Mouse (Mus musculus) right cerebral cortex, postnatal 25 days (tissue): Measurements from ENCODE around the gene Qpctl.

Source experiments
- DNase-seq: peaks from one replicate; pipeline ENCODE4 v3.0.0; 2022

Gene Qpctl

DNA sequence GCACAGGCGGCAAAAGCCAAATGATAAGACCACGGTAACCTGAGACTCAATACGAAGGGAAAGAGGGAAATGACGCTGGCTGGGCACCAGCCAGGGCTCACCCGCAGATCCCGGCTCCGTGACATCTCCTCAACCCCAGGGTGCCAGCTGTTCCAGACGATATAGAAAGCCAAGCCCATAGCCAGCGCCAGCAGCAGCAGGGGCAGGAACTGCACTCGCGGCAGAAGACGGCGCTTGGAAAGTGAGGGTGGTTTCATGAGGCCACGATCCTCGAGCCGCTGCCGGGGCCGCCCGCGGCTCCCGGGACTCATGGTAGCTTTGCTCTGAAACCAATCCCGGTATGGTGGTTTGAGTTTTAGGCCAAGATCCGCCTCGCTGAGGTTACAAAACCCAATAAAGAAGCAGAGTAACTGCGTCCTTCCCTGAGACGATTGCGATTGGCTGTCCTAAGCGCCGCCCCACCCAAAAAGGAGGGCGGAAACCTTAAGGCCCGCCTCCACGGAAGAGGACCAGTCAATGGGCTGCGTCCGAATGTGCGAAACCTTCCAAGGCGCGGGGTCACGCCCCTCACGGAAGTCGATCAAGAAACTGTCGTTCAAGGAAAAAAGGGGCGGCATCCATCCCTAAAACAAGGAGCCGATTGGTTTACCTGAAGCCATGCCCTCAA lies at the start of gene Qpctl:
Qpctl (minus strand) TSS at position 417 of the 667 bp plus-strand sequence.
- DNase-seq = peak; percentile 98

DNA sequence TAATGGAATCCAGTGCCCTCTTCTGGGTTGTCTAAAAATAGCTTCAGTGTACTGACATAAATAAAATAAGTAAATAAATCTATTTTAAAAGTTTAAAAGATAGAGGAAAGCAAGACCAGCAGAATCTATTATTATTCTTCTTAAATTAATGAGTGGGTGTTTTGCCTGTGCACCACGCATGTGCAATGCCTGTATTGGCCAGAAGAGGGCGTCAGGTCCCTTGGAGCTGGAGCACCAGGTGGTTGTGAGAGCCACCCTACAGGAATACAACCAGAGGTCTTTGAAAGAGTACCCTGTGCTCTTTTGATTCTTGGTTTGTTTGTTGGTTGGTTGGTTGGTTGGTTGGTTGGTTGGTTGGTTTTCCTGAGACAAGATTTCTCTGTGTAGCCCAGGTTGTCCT lies 48.9 kb upstream of the Qpctl start:
- DNase-seq = no peak

DNA sequence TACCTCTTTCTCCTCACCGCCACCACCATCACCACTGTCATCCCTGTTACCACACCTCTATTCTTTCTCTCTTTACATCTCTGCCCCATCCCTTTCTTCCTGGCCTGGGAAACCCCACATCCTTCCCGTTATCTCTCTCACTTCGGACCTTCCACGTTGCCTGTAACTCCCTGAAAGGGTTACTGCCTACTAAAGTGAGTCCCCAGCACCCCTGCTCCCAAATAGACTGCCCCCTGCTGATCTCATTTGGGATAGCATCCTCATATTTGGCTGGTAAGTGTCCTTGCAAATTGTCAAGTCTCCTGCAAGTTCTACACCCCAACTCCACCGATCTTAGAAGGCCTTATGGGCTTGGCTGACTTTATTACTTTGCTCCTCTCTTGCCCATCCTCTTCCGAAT lies 47.6 kb upstream of the Qpctl start:
- DNase-seq = no peak

DNA sequence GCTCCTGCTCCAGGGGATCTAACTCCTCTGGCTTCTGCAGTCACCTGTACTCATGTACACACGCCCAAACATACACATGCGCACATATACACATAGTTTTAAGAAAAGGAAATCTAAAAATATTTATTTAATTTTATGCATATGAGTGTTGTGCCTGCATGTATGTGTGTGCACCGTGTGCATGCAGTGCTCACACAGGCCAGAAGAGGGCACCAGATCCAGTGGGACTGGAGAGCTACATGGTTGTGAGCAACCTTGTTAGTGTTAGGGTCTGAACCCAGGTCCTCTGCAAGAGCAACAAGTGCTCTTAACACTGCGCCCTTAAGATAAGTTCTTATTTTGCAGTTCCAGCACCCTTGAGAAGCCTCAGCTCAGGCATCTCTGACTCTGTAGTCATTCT lies 45.6 kb upstream of the Qpctl start:
- DNase-seq = no peak

DNA sequence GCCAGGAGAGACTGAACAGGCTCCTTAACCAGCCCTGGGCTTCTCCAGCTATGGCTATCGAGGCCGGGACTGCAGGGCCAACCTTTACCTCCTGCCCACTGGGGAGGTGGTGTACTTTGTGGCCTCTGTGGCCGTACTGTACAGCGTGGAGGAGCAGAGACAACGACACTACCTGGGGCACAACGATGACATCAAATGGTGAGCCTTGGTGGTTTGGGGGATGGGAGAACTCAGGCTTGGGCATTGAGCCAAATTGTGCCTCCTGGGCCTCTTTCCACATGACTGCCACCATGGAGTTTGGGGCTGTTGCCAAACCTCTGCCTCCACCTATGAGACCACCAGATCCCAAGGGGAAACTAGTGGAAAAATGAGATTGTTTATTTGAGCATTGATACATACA lies 35.7 kb upstream of the Qpctl start:
- no peak for DNase-seq

DNA sequence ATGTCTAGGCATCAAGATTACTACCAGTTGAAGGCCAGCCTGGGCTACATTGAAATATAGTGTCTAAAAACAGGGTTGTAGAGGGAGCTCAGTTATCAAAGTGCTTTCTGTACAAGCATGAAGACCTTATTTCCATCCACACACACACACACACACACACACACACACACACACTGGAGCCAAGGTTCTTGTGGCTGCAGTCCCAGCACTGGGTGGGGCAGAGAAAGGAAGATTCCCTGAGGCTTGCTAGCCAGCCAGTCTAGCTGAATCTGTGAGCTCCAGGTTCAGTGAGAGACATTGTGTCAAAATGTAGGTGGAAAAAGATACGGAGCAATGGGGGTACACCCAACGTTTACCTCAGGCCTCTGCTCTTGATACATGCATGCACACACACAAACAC lies 35.2 kb upstream of the Qpctl start:
- no peak for DNase-seq

DNA sequence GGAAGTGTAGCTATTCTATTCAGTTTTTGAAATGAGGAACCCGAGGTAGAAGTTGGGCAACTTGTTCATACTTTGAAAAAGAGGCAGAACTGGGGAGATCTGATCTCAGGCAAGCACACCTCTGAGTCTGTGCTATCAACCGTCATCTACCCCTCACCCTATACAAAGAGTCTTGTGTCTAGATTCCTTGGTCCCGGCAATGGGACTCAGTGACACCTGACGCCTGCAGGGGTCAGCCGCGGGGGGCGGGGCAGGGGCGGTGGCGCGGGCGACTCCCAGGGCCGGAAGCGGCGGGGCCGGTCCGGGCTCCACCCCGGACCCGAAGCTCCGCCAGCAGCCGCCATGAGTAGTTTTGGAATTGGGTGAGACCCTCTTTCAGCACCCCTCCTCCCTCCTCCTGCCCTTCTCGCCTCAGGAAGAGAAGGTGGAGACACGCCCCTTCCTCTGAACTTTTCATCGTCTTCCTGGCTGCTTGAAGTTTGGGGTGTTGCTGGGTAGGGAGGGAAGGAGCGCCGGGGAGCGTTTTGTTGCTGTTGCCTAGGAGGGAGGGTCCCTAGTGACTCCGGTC lies 31.9 kb upstream of the Qpctl start:
- no peak for DNase-seq

DNA sequence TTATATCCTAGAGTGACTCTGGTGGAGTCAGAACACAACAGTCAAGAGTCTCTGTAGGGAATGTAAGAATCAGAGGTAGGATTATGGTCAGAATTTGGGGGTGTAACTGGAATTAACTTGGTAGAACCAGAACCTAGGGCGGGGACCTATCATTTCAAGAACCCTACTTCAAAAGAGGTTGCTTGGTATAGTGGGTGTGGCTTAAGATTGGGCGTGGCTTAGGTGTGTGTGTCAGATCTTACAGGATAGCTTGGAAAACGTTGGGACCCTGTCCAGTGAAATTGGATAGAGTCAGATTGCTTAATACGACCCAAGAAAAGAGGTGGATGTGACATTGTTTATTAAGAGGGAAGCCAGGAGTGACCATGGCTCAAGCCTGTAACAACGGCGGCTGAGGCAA lies 30.8 kb upstream of the Qpctl start:
- DNase-seq = no peak

DNA sequence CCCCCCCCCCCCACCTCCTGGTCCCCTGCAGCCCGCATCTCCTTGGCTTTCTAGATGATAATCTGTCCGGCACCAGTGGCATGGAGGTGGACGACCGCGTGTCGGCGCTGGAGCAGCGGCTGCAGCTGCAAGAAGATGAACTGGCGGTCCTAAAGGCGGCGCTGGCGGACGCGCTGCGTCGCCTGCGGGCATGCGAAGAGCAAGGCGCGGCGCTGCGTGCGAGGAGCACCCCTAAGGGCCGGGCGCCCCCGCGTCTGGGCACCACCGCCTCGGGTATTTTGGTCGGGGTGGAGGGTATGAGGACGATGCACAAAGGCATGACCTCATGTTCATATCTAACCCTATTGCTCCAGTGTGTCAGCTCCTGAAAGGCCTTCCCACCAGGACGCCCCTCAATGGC lies 30.1 kb upstream of the Qpctl start:
- peak; percentile 66 for DNase-seq

DNA sequence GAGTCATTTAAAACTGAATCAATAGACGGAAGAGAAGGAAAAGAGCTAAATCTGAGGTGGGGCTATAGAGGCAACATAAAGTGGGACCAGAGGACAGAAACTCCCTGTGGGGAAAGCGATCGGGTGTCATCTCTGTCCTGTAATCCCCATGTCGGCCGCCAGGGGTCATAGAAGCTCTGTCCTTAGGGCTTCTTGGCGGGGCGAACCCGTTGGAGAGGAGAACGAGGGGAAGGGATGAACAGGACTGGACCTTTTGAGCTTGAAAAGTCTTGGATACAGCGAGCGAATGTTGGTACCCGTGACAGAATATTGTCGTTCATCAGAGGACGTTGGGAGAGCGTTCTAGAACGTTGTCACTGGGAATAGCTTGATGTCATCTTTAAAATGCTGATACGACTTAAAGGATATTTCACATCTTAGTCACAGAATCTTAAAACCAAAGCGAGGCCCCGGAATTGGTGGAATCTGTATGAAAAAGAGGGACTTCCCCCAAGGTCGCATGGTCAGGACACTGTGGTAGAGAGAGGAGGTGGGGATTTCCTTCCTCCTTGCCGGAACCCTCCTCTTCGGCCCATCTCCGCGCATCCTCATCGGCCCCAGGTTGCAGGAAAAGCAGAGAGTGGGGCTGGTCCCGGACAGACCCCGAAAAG lies 29.5 kb upstream of the Qpctl start:
- DNase-seq = peak; percentile 80

DNA sequence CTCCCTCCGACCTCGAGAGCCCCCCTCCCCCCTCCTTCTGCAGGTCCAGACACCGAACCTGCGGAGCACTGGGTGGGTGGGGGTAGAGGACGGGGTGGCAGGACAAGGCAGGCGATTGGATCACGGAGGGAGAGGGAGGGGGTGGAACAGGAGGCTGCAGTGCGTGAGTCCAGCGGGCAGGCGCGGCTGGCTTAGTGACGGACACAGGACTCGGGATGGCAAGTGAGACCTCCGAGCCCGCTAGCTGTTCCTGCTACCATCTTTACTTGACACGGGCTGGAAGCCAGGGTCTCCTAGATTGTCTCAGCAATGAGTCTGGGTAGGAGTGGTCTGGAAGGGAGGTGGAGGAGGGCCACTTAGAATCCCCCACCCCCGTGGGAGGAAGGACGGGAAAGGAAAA lies 28.9 kb upstream of the Qpctl start:
- peak; percentile 52 for DNase-seq

DNA sequence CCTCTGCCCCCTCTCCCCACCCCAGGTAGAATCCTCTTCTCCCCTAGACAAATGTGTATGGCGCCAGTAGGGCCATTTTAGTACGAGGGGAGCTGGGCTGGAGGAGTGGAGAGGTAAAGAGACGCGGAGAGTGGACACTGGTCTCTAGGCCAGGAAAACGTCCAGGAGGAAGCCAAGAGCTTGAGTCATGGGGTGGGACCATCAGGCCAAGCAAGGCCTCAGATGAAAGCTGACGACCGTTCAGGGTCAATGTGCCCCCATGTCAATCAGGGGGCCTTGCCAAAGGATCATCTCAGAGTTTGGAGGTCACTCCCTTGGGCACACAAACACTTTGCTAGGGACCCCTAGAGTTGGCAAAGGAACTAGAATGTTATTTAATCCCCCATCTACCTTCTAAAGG lies 28.1 kb upstream of the Qpctl start:
- DNase-seq = no peak

DNA sequence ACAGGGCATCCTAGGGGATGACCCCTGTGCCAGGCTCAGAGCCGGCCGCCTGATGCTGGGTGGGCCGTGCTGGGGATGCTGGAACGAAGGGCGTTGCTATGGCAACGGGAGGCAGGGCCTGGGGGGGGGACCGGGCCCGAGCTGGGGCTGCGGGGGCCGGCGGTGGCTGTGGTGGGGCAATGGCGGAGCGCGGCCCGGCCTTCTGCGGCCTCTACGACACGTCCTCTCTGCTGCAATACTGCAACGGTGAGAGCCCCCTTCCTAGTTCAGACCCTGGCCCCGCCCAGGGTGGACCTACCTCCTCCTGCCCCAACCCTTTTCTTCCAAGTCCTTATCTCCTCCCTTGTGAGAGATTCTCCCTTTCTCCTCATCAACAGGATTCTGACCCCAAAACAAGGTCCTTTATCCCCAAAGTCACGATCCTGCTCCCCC lies 27.4 kb upstream of the Qpctl start:
- no peak for DNase-seq

DNA sequence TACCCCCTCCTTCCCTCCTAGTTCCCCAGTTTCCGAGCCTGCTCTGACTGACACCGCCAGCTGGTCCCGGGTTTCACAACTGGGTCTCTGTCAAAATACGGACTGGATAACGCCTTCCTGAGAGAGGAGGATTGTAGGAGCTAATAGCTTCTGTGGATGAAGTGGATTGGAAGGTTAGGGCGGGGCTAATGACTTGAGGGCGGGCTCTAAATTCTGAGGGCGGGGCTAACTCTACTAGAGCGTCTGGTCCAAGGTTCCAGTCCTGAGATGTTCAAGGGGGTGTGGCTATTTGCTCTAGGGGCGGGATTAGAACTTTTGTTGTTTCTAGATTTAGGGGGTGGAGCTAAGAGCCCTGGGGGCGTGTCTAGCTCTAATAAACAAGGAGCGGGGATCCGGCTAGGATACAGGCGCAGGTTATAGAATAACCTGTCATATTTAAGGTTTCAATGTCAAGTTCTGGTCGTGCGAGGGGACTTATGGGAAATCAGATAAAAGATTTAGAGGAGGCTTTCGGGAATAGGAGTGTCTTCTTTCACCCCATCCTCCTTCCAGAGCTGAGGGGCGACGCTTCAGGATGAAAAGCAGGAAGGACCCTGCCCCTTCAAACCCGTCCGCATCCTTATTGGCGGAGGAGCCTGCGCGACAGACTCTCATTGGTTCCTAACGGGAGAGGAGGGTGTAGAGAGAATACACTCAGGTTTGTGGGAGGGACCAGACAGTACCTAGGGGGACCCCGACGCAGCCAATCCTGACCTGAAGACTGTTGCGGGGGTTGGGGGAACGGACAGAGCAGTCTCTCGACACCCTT lies 26.8 kb upstream of the Qpctl start, which contains the start of gene Eml2:
Eml2 (plus strand) TSS at position 714 of the 808 bp plus-strand sequence.
- peak; percentile 87 for DNase-seq

DNA sequence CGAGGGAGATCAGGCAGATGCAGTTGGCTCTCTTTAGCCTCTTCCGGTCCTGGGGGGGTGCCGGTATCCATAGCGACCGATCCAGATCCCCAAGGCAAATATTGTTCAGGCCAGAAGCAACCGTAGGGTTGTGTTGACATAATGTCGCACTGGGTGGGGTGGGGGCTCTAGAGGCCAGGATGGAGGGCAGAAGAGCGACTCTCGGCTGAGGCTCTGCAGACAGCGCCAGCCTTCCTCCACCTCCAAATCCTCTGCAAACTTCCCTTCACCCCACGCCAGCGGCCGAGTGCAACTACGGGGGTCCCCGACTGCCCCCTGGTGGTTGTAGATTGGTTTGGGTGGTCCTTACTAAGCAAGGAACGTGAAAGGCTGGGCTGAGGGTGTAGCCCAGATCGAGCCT lies 23.8 kb upstream of the Qpctl start:
- peak; percentile 83 for DNase-seq

DNA sequence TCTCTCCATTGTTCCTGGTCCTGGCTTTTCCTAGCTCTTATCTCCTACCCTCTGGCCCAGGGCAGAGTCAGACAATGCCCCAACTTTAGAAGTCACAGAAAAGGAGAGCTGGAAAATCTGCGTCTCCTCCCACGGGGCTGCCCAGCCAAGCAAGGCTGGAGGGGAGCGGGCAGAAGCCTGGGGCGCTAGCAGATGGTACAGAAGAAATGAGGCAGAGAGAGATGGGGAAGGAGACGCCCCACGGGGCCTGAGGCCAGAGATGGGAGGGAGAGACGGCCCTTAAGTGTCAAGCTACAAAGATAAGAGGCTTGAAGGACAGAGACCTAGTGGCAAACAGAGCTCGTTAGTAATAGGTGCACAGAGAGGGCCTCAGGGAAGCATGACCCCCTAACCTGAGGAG lies 22.7 kb upstream of the Qpctl start:
- no peak for DNase-seq

DNA sequence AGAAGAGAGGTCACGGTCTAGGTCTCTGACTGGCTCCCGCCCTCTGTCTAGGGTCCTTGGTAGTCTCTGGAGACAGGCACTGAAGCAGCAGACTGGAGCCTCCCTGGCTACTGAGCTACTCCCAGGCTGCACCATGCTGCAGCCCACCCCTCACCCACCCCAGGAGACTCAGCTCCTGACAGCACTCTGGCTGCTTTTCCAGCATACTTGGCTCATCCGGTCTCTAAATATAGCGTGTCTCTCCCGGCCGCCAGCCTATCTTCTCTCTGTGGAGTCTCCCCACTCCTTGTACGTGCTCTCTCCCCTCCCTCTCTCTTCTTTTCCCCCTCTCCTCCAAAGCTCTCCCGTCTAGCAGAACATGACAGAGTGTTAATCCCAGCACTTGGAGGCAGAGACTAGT lies 21.1 kb upstream of the Qpctl start:
- DNase-seq = peak; percentile 63

DNA sequence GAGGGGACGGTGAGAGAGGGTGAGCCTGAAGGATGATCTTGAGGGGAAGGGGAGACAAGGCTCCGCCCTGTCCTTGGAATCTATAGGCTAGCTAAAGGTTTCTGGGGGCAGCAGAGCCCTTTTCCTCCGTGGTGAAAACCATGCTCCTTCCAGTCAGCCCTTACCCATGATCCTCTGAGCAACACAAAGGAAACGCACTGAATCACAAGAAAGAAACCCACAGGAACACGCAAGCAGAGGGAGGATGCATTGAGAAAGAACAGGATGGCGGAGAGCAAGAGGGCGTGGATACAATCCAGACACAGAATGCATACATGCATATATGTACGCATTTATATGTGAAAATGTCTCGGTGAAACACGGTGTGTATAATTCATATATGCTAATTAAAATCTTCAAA lies 20.4 kb upstream of the Qpctl start:
- no peak for DNase-seq

DNA sequence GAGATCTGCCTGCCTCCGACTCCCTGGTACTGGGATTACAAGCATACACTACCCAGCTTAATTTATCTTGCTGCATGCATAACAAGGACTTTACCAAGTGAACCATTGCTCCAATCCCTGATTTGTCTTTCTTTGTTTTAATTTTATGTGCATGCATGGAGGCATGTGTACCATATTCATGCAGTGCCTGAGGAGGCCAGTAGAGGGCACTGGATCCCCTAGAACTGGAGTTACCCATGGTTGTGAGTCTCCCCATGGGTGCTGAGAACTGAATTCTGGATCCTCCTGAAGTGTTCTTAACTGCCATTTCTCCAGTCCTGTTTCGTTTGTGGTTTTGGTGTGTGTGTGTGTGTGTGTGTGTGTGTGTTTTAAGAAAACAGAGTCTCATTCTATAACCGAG lies 17.9 kb upstream of the Qpctl start:
- DNase-seq = no peak

DNA sequence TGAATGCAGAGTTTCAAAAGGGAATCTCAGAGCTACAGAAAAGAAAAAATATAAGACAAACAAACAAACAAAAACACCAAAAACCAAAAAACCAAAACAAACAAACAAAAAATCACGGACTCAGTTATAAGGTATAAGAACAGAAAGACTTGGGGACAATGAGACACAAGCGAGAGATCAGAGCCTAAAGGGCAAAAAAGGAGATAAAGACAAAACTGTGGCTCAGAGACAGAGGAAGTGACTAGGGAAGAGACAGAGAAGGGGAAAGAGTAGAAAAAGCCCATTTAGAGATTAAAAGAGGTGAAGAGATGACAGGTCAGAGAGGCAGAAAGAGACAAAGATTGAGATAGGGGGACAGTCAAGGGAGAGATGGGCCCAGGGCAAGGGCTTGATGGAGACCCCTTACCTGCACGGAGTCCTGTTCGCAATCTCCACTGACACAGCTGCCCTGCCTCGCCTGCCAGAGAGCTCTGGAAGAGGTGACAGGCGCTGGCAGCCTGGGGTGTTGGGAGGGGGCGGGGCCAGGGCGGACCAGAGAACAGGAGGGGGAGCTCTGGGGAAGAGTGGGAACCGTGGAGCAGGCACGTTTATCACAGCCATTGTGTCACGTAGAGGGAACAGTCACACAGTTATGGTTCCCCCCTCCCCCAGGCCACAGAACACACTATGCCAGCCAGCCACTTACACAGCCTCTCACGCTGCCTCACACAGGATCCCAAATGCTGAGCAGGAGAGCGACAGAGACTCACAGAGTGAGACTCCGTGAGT lies 16.7 kb upstream of the Qpctl start, which contains the start of gene Gipr:
Gipr (minus strand) TSS at position 472 of the 768 bp plus-strand sequence.
- DNase-seq = no peak

DNA sequence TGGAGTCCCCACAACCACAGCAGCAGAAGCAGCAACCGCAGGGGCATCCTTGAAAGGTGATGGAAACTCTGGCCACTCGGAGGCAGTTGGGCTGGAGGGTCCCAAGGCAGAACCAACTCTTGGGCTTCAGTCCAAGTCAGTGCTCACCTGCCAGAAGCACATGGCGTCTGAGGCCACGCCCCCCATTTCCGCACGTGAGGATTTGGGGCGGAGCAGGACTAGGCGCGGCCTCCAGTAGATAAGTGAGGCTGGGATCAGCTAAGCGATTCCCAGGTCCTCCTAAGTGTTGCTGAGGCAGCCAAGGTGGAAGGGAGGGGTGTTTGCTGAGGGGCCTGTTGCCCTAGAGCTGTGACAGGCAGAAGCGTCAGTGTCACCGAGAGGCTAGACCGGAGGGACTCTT lies 15.9 kb upstream of the Qpctl start:
- no peak for DNase-seq

DNA sequence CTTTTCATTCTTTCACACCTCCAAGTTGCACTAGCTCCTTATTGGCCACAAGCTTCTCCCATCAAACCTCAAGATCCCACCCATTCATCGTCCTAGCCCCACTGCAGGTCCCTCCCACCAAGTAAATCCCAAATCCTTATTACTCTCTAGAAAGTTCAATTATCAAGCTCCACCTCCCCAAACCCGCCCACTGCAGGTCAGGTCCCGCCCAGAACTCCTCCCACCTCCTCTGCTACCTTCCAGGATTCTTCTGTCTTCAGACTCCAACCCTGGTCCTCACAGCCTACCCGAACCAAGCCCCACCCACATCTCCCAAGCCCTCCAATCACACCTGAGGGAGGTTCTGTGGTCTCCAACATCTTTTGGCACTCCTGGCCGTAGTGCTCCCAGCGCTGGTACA lies 15.1 kb upstream of the Qpctl start:
- no peak for DNase-seq

DNA sequence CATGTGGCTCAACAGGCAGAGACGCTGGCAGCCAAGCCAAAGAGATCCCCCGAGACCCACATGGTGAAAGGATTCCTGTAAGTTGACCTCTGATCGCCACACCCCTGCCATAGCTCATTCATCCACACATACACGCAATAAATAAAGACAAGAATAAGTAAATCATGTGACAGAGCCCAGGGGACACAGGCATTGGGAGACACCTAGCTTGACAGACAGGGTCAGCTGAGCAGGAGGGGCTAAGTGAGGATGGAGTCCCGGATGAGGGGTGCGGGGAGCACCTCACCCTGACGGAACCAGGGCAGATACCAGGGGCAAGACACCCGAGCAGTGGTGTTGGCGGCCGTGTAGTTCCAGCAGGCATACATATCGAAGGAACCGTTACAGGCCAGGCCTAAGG lies 14.7 kb upstream of the Qpctl start:
- no peak for DNase-seq
